Mouse (Mus musculus) regulatory T cell (primary cell): ENCODE measurements at regions not wholly inside any gene's neighbourhood (a gene's known extent, or its start where the extent isn't known, plus 50 kb on each side); places are given as distances from the start of the nearest gene placed in this dataset.

ENCODE experiments used
- in situ Hi-C: fragments of 300-600 bp; cut with MboI, MseI; formaldehyde crosslinking; loops from one replicate; pipeline ENCODE4 v1.15.1; 2025; ENCODE audit warnings: high pct_unique_total_duplicates

- in situ Hi-C loops = no loop called here
Measured at GRCm38 (mm10) chr1:184606541-184606940, 125.9 kb downstream of the Hlx start.

- in situ Hi-C loops = no loop called here
Measured at GRCm38 (mm10) chr1:184605666-184606065, 126.8 kb downstream of the Hlx start.

GRCm38 (mm10) chr1:184603136-184603535, 129.3 kb downstream of the Hlx start:
- in situ Hi-C loops = no loop called here

GRCm38 (mm10) chr1:184595449-184595848, 137.0 kb downstream of the Hlx start:
- in situ Hi-C loops = no loop called here

GRCm38 (mm10) chr1:184590634-184591033, 141.8 kb downstream of the Hlx start:
- in situ Hi-C loops = no loop called here

GRCm38 (mm10) chr1:184589277-184589676, 143.1 kb downstream of the Hlx start:
- in situ Hi-C loops = no loop called here

- in situ Hi-C loops = no loop called here
Measured at GRCm38 (mm10) chr1:184584505-184584874, 147.9 kb downstream of the Hlx start.

GRCm38 (mm10) chr1:184583751-184584504, 148.5 kb downstream of the Hlx start:
- in situ Hi-C loops = no loop called here

- in situ Hi-C loops = no loop called here
Measured at GRCm38 (mm10) chr1:184579475-184579874, 152.9 kb downstream of the Hlx start.

GRCm38 (mm10) chr1:184576527-184576926, 155.9 kb downstream of the Hlx start:
- in situ Hi-C loops = no loop called here

GRCm38 (mm10) chr1:184573325-184573724, 159.1 kb downstream of the Hlx start:
- in situ Hi-C loops = no loop called here

- in situ Hi-C loops = no loop called here
Measured at GRCm38 (mm10) chr1:184570681-184571080, 161.7 kb downstream of the Hlx start.

- in situ Hi-C loops = no loop called here
Measured at GRCm38 (mm10) chr1:184562926-184563325, 169.5 kb downstream of the Hlx start.

GRCm38 (mm10) chr1:184562239-184562638, 170.2 kb downstream of the Hlx start:
- in situ Hi-C loops = no loop called here

- in situ Hi-C loops = no loop called here
Measured at GRCm38 (mm10) chr1:184559543-184559942, 172.9 kb downstream of the Hlx start.

- in situ Hi-C loops = no loop called here
Measured at GRCm38 (mm10) chr1:184553791-184554190, 178.6 kb downstream of the Hlx start.

GRCm38 (mm10) chr1:184550491-184550890, 181.9 kb downstream of the Hlx start:
- in situ Hi-C loops = no loop called here

GRCm38 (mm10) chr1:184547650-184548235, 184.7 kb downstream of the Hlx start:
- in situ Hi-C loops = loop anchor here (5.0 kb wide), 1 partner anchor 45 kb away; no protein-coding TSS in a partner anchor

GRCm38 (mm10) chr1:184546140-184546661, 186.2 kb downstream of the Hlx start:
- in situ Hi-C loops = loop anchor here (5.0 kb wide), 1 partner anchor 44 kb away; no protein-coding TSS in a partner anchor

- in situ Hi-C loops = loop anchor here (5.0 kb wide), 1 partner anchor 43 kb away; no protein-coding TSS in a partner anchor
Measured at GRCm38 (mm10) chr1:184545111-184545510, 187.3 kb downstream of the Hlx start.

GRCm38 (mm10) chr1:184542321-184543115, 189.9 kb downstream of the Hlx start:
- in situ Hi-C loops = no loop called here

GRCm38 (mm10) chr1:184539818-184540217, 192.6 kb downstream of the Hlx start:
- in situ Hi-C loops = no loop called here
